Mouse (Mus musculus) liver, embryonic 14.5 days (tissue): ENCODE results near the gene Rad54l2.

Experiments
- CTCF ChIP-seq: IDR thresholded peaks from 2 replicates; pipeline ENCODE4 v1.5.1; 2016; ENCODE audit warnings: antibody characterized with exemption, low read depth, control low read depth
- EP300 ChIP-seq: IDR thresholded peaks from 2 replicates; pipeline ENCODE4 v1.6.1; 2016; ENCODE audit warnings: antibody characterized with exemption, low read depth

GRCm38 (mm10) chr9:106684918-106685248, 104.1 kb downstream of the Rad54l2 start:
- TF ChIP-seq CTCF (no peak), EP300 (no peak)
